Mouse (Mus musculus) gastrocnemius, postnatal 14 days (tissue): ENCODE data around the gene Sdk2. TPM values are rescaled to one million over a fixed set of nuclear protein-coding genes. Genes with fewer than 3 reads are reported as not detected.

Experiments
- DNase-seq: peaks from one replicate; pipeline ENCODE4 v3.0.0; 2021; ENCODE audit warnings: mixed read lengths
- intact Hi-C: fragments of 180-260 bp; cut with DNase I; formaldehyde crosslinking; loops from one replicate; pipeline ENCODE4 v1.15.1; 2025; ENCODE audit warnings: low total_unique reads
- total RNA-seq, 2 experiments: library from RNA; stranded (reverse); gene quantifications; 2 replicates each; pipeline ENCODE4 v1.2.3; 2021

Sdk2 gene
- total RNA-seq, 2 experiments from 2014 or later, result 2.0 to 3.7 TPM

DNA sequence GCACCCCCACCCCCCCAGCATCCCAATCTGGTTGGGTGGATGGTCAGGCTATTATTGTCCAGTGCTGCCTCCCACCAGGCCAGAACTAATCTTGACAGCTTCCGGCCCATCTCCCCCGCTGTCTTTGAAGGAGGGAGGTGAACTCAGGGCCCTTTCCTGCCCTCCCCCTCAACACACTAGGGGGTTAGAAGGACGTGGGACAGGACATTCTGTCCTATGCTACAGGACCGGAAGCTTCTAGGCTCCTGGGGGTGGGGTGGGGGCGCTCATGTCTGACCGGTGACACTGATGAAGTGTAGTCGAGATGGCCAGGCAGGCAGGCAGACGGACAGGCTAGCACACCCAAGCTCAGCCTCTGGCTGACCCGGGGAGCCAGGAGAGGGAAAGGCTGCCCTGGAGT lies 259.8 kb downstream of the Sdk2 start:
- DNase-seq, result peak; percentile 54
- intact Hi-C loops, result no loop called here

DNA sequence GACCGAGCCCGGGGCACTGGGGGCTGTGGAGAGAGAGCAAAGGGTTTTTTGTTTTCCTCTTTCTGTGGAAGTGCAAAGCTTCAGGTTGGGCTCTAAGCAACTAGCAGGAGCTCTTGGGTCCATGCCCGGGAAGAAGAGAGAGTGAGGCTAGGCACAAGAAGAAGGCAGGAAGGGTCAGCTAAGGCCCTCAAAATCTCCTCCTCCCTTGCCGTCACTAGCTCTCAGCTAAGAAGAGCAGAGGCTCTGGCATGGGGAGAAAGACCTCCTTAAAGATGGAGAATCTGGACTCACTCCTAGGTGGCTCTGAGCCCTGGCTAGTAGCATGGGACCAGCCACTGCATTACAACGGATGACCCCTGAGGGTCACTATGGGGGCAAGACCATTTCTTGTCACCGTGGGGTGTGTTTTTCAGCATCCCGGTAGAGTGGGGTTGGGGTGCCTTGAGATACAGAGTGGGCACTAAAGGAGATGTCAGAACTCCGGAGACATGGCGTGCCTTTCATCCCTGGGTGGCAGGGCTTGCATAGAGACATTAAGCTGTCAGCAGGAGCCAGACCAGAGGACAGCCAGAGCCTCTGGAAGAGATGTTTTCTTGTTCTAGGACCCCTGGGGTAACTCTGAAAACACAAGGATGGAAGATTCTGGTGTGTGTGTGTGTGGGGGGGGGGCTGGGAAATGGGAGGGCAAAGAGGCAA lies 260.3 kb downstream of the Sdk2 start:
- DNase-seq, result peak; percentile 80
- intact Hi-C loops, result no loop called here

DNA sequence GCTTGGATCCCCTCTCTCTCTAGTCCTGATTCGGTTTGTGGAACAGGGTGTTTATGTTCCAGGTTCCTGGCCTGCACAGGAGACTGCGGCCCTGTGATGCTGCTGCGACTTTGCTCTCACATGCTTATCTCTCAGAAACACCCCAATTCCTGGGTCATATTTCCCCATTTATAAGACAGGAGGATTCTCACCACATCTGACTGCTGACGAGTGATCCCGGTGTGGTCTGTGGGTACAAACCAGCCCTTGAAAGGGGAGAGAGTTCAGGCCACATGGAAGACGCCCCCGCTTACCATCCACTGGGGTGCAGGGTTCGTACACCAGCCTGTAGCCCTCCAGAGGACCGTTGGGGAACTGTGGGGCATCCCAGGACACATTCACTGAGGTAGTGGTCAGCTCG lies 260.9 kb downstream of the Sdk2 start:
- intact Hi-C loops, result no loop called here
- DNase-seq, result no peak

DNA sequence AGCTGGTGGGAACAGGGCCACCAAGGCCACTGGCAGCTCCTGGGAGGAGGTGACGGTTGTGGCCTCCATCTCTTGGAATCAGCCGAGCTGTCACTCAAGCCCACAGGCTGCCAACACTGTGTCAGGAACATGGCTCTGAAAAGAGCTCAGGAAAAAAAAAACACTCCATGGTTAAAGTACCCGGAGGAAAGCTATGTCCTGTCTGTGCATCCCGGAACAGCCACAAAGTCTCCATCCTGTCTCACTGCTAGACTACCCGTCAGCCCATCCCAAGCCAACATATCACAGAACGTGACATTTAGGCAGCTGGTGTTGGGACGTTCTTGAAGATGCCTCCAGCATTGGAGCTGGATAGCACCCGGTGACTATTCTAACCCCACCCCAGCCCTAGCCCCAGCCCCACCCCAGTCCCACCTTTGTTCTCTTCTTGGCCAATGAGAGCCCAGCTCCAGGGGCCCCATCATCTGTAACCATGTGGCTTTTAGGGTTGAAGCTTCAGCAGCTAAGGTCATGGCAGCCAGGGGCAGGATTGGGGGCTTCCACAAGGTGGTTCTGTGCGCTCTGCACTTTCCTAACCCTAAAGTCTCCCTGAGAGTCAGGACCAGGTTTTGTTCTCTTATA lies 263.4 kb downstream of the Sdk2 start:
- DNase-seq, result no peak
- intact Hi-C loops, result no loop called here

DNA sequence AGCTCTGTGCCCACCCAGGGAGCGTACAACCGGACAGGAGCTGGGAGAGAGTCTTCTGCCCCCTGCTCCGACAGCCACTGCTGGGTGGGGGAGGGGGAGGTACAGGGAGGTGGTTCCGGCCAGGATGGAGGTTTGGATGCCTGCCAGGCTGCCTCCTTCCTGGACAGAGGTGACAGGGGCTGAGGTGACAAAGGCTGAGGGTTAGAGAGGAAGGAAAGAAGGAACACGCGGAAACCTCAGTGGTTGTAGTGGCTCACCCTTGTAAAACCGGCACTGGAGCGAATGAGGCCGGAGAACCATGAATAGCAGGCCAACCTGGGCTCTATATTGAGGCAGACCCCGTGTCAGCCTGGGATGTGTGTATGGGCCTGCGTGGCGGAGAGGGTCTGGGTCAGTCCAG lies 264.4 kb downstream of the Sdk2 start:
- DNase-seq, result peak; percentile 54
- intact Hi-C loops, result no loop called here

DNA sequence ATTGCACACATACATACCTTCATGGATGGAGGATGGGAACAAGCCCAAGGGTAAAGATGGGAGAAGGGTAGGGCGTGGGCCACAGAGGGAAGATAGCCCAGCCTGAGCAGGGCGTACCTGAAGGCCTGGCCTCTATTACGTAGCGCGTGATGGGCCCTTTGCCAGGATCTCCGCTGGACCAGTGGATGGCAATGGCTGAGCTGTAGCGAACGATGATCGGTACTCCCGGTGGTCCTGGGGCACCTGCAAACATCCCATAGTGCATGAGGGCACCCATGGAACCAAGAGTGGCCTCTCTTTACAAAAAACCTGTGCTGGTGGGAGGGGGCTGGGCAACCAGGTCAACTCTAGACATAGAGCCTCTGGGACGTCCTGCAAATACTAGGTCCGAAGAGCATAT lies 266.8 kb downstream of the Sdk2 start:
- intact Hi-C loops, result no loop called here
- DNase-seq, result no peak

DNA sequence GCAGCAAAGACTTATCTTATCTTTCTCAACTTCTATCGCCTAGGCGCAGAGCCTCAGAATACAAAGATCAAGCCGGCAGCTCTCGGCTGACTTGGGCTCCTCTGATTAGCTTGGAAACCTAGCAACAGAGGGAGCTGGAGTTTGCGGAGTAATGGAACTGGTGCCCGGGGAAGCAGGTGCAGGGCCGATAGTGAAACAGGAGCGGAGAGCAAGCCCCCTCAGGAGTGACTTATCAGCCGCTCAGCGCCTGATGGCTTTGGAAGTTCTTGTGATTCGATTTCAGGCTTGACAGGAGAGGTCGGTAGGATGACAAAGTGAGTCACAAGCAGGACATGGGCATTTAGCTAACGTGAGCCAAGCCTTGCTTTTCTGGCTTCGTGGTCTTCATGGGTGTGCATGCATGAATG lies 267.8 kb downstream of the Sdk2 start:
- intact Hi-C loops, result loop anchor here (5.0 kb wide), 1 partner anchor 57 kb away; no protein-coding TSS in a partner anchor
- DNase-seq, result no peak

DNA sequence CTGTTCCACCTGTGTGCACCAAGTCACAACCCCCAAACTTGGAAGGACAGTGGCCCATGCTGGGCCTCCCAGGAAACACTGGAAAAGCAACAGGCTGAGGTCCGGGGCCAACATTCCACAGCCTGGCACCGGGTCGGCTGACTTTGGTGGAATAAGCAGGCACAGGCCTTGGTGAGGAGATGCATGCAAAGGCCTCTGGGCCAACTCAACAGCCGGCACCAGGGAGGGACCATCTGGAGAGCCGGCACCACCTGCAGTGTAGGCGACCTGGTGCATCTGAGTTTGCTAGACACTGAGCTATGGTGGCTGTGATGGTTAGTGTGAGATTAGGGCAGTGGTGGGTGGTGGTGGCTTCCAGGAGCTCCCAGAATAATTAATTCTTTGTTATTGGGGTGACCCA lies 268.8 kb downstream of the Sdk2 start:
- intact Hi-C loops, result loop anchor here (5.0 kb wide), 1 partner anchor 56 kb away; no protein-coding TSS in a partner anchor
- DNase-seq, result no peak

DNA sequence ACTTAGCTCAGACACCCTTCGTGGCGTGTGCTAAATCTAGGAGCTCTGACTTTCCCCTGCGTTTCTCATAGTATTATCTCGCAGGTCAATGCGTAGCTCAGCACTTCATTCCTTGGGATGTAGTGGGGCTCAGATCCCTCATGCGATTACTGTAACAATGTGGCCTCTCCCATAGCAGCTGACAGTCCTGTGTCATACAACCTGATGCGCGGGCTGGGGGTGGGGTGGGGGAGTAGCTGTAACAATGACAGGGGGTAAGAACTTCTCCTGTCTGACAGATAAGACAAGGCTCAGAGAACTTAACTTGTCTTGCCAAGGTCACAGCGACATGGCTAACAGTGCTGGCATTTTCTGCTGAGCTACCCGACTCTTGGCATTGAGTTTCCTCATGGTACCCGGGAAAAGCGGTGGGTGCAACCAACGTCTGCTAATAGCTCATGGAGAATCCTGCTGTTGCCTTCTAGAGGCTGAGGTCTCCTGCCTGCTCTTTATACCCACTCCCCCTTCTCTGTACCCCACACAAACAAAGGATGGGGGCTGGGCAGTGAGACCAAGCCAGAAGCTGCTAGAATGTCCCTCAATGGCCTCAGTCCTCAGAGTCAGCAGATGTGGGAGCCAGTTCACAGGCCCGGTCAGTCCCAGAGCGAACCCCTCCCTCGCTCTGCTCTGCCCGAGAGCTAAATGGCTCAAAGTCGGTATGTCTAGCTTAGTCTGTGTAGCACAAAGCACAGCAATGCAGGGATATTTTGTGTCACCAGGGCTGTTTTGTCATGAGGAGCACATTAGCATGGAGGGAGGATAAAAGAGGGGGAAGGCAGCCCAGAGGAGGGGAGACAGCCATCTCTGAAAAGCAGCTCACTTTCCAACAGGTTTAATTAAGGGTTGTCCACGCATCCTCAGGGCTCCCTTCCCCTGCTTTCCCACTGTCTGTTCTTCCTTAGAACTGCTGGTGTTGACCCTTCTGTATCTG lies 269.5 kb downstream of the Sdk2 start:
- no peak for DNase-seq
- intact Hi-C loops, result loop anchor here (5.0 kb wide), 1 partner anchor 55 kb away; no protein-coding TSS in a partner anchor

DNA sequence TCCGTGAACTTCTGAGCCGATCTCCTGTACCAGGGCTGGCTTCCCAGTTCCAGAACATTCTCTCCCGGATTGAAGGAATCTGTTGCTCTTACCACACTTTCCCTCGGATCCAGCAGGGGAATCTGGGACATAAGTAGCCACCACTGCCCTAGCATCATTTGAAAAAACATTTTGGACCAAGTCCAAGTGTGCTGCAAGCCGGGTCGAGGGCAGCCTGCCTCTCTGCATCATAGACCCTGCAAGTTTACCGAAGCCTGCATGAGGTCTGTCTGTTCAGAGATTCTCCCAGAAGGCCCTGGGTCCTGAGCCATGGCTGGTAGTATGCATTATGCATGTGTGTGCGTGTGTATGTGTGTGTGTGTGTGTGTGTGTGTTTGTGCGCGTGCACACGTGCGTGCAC lies 271.0 kb downstream of the Sdk2 start:
- intact Hi-C loops, result loop anchor here (5.0 kb wide), 1 partner anchor 54 kb away; no protein-coding TSS in a partner anchor

DNA sequence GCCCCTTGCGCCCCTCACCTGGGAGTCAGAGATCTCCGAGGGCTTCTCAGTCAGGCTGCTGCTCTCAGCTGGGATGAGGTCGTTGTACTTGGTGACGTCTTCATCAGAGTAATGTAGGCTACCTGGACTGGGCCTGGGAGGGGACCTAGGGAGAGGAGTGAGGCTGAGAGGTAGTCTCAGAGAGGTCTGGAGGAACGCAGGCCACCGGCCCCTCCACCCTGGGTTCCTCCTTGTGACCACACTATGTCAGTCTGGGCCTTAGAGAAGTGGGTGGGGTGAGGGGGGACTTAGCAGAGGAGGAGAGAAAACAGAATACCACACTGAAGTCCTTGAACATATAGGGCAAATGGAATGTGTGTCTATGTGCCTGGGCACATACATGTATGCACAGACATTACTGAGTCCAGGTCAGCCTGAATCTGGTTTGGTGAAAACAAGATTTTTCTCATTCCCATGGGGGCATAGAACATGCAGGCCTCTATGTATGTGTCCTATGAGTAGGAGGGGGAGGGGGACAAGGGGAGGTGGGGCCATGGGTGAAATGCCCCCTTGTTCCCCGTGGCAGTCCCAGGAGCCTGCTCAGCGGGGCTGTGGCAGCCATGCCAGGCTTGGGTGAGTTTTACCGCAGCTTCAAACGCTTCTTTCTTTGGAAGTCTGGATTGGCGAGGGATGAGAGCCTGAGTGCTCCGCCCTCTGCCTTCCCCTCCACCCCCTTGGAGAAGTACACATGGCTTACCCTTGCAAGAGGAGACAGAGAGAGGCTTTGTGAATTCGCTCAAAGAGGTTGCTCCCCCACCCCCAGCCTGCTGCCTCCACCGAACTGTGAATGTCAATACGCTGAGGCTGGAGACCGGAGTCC lies 275.3 kb downstream of the Sdk2 start:
- intact Hi-C loops, result no loop called here
- DNase-seq, result no peak

More for the DNA sequence above, 271.0 kb downstream of the Sdk2 start:
- no peak for DNase-seq

DNA sequence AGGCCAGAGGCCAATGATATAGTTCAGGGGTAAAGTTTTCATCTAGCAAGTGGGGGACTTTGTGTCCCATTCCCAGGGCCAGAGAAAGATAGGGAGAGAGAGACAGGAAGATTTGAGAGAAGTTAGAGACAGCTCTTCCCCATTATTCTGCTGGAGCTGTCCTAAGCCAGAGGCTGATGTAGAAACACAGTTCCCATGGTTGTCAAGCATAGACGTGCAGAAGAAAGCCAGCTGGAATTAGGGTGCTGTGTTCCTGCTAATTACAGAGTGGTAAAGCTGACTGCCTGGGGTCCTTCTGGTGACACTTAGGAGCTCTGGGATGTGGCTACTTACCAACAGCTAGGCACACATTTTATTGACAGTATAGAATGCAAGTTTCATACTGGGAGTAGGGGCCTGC lies 277.7 kb downstream of the Sdk2 start:
- intact Hi-C loops, result no loop called here
- no peak for DNase-seq

DNA sequence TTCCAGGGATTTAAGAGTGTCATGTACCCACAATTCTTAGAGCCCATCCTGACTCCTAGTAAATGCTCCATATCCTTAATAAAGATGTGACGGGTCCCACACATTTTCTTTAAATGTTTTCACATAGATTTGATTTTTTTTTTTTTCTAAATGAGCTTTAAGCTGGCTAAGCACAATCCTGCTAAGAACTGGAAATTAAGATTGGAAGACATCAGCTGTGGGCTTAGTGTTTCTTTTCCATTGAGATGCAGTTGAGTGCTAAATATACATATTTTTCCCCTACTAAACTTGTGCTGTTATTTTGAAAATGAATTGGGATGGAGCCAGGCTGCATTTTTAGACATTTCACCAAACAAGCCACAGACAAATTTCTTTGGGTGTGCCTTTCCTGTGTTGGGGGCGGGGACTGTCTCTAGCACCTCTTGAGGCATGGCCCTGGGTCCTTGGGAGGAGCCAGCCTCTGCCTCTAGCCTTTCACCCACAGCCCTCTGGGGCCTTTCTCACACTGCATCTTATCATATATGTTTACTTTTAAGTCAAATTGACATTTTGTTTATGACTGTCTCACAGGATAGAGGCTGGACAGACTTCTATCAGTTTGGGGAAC lies 278.6 kb downstream of the Sdk2 start:
- intact Hi-C loops, result no loop called here
- DNase-seq, result no peak

DNA sequence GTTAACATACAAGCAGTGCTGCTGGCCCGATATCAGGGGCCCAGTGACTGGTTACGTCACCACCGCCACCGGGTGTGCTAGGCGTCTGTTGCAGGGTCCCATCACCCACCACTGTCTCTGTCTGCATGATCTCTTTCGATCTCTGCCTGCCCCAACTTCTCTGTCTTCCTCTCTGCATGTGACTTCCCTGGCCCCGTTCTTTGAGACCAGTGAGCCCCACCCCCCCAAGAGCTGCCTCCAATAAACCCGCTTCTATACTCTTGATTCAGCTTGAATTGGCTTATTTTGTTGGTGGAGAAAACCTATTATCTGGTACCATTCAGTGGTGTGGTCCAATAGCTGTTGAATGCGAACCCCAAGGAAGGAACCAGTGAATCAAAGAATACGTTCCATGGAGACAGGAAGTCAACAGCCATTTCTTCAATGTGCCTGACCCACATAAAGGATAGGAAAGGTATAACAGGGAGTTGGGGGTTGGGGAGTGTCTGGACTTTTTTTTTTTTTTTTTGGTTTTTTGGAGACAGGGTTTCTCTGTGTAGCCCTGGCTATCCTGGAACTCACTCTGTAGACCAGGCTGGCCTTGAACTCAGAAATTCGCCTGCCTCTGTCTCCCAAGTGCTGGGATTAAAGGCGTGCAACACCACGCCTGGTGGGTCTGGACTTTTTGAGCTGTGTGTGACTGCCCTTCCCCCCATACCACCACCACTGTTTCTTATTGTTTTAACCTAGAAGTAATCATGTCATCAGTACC lies 279.2 kb downstream of the Sdk2 start:
- intact Hi-C loops, result no loop called here

DNA sequence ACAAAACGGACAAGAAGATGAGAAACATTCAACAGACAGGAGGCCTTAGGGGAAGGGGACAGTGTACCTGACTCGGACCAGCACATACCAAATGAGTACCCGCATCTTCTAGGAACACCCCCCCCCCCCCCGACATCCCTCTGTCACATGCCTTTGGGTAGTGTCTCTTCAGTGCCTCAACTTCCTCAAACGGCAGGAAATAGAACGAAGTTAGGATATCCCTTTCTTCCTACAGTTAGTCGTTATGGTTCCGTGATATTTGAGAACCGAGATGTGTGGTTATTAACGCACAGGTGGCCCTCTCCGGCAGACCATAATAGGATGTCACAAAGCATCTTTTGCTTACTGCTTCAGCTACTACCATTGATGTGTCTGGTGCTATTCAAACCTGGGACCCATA lies 279.8 kb downstream of the Sdk2 start:
- intact Hi-C loops, result no loop called here
- no peak for DNase-seq

More for the DNA sequence above, 279.2 kb downstream of the Sdk2 start:
- no peak for DNase-seq

DNA sequence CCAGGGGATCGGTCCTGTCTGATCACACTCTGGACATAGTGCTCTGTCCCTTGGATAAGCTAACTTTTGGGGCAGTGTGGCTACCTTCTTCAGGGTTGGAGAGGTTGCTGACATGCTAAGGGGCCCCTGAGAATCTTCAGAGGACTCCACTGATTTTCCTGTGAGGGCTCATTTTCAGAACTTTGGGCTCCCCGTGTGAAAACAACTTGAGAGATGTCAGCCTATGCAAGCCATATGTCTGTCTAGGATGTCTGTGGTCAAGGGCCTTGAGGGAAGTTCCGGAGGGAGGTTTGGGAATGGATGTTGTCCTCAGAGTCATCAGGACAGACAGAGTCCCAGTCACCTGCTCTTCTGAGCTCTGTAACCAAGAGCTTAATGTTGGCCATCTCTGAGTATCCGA lies 280.5 kb downstream of the Sdk2 start:
- intact Hi-C loops, result no loop called here
- DNase-seq, result no peak

DNA sequence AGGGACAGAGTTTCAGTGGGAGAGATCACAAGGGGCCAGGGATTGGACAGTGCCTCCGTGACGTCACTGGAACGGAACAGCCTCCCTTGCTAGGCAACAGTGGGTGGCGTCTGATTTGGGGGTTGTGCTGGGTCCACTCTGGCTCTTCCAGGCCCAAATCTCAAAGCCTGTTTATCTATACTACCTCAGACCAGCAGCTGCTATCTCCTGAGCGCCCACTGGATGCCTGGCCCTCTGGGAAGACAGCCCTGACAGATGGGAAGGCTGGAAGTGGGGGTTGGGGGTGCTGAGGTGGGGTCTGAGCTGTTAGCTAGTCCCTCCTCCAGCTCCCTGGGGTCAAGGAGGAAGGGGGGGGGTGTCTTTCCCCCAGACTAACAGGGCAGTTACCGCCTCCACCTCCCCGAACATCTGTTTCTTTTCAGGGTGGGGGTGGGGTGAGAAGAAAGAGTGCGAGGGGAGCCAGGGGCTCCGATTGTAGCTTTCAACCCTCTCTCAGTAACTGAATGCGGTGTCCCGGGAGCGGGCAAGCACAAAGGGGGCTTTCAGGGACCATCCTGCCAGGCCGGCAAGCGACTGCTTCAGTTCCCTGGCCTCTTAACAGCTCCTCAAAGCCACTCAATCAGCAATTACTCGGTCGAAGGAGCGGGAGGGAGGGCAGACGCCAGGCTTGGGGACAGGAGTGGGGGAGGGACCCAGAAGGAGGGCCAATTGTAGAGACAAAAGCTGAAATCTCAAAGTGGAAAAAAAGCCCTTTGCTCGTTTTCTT lies 281.3 kb downstream of the Sdk2 start:
- intact Hi-C loops, result no loop called here
- peak; percentile 78 for DNase-seq
